27 mouse cellular contexts compared by ENCODE assay signal in the genomic region with DNA sequence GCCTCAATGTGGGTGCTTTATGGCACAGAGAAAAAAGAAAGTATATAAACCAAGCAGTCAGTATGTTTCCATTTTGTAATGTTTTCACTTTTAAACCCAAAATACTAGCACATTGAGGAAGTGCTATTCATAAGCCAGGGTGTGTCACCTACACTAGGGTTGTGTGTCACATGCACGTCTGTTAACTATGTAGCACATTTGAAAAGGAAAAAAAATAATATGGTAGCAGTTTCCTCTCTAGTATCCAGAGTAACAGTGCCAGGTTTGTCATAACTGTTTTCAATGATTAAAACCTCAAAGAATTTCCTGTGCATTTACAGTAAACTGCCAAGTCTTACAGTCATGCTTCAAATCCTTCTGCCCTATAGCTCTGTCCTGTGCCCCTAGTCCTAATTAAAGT.
A peak's percentile ranks its signal among the peaks of the same experiment; 100 is the strongest.
DNase-seq lines count a peak whose midpoint lies in the region; ATAC-seq and TF ChIP-seq lines count a peak whose summit lies in the region.
"Had no signal": no experiment of that assay in that cellular context is flagged by ENCODE, and none has a peak within 500 bp of the region (broad histone marks: within the 10 kb centered on the region; RNA-seq: fewer than 3 reads in every experiment).

No protein-coding gene starts in this region.

- H3K36me3 ChIP-seq in G1E (replicated peaks) = no peaks in the 10 kb centered on the region
- H3K36me3 ChIP-seq: embryonic facial prominence, embryonic 15.5 days; heart, embryonic 13.5 days; hindbrain, embryonic 10.5 days; hindbrain, embryonic 15.5 days; limb, embryonic 15.5 days; liver, embryonic 13.5 days; midbrain, embryonic 13.5 days had no signal

- H3K4me3 ChIP-seq in G1E (ENCODE audit: low read depth, low read length) = no peak overlapping the region
- H3K4me3 ChIP-seq: embryonic facial prominence, embryonic 15.5 days; forebrain, embryonic 13.5 days; gastrocnemius, adult 2 months; heart, adult 2 months; heart, embryonic 13.5 days; hindbrain, embryonic 10.5 days; hindbrain, embryonic 15.5 days; limb, embryonic 15.5 days; liver, embryonic 13.5 days; midbrain, embryonic 13.5 days had no signal

- ATAC-seq in G1E (ENCODE audit: extremely low read depth, insufficient number of reproducible peaks, low FRiP score, poor library complexity, severe bottlenecking) = peak; percentile 29; the same call in 1 of the 2 replicates
- peak; percentile 79 to 85 for ATAC-seq in hematopoietic stem cell, adult 5-6 weeks (replicated peaks in 1 of 2; ENCODE audit: insufficient read depth in 1 of 2, low FRiP score in 2 of 2, low TSS enrichment in 1 of 2, low read depth in 1 of 2, poor library complexity in 2 of 2, severe bottlenecking in 2 of 2)
- peak; percentile 39 for ATAC-seq in megakaryocyte-erythroid progenitor cell, adult 5-6 weeks (replicated peaks; ENCODE audit: low FRiP score, low TSS enrichment, poor library complexity, severe bottlenecking)
- no peak for ATAC-seq in activated CD4-positive, CD25-positive, alpha-beta regulatory T cell, adult 4 months
- ATAC-seq: forebrain, embryonic 13.5 days; midbrain, embryonic 13.5 days had no signal

- no peaks in the 10 kb centered on the region for H3K9me3 ChIP-seq in G1E (replicated peaks)
- H3K9me3 ChIP-seq: embryonic facial prominence, embryonic 15.5 days; forebrain, embryonic 13.5 days; heart, embryonic 13.5 days; hindbrain, embryonic 10.5 days; hindbrain, embryonic 15.5 days; limb, embryonic 15.5 days; liver, embryonic 13.5 days; midbrain, embryonic 13.5 days had no signal

- peaks cover 37% of the 10 kb centered on the region for H3K4me1 ChIP-seq in G1E (ENCODE audit: insufficient read depth, low read depth, low read length)
- H3K4me1 ChIP-seq: embryonic facial prominence, embryonic 15.5 days; heart, embryonic 13.5 days; hindbrain, embryonic 10.5 days; hindbrain, embryonic 15.5 days; limb, embryonic 15.5 days; liver, embryonic 13.5 days; midbrain, embryonic 13.5 days had no signal

- TF ChIP-seq CTCF in G1E (IDR thresholded peaks at IDR 0.05; ENCODE audit: low read depth, low read length) = no peak

- no peaks in the 10 kb centered on the region for H3K27me3 ChIP-seq in G1E (ENCODE audit: insufficient read depth, low read length)
- H3K27me3 ChIP-seq: embryonic facial prominence, embryonic 15.5 days; forebrain, embryonic 13.5 days; heart, embryonic 13.5 days; hindbrain, embryonic 15.5 days; limb, embryonic 15.5 days; liver, embryonic 13.5 days; midbrain, embryonic 13.5 days had no signal

- peak; percentile 21 for DNase-seq in thymus, postnatal 14 days
- DNase-seq in thymus, postnatal 25 days = no peak
- DNase-seq in G1E (ENCODE audit: low spot score) = no peak
- DNase-seq in layer of hippocampus, postnatal 36 days = no peak
- no peak for DNase-seq in layer of hippocampus, adult 18-20 months (ENCODE audit: low spot score in 2 of 2)
- DNase-seq: adrenal gland, postnatal 25 days; cerebellum, adult 11-12 months; cerebellum, adult 9-11 months; gastrocnemius, adult 2 months; gastrocnemius, postnatal 36 days; heart, adult 2 months; heart, postnatal 10 days; kidney, adult 2 months; kidney, postnatal 36 days; liver, embryonic 13.5 days; lung, adult 18-20 months; lung, postnatal 10 days had no signal
